Mouse (Mus musculus) T-helper 1 cell (primary cell): ENCODE results near the gene Nipal1.

Source experiments
- in situ Hi-C: fragments of 300-600 bp; cut with MboI, MseI; formaldehyde crosslinking; loops from one replicate; pipeline ENCODE4 v1.15.1; 2025; ENCODE audit warnings: high pct_unique_total_duplicates

The Nipal1 gene

DNA sequence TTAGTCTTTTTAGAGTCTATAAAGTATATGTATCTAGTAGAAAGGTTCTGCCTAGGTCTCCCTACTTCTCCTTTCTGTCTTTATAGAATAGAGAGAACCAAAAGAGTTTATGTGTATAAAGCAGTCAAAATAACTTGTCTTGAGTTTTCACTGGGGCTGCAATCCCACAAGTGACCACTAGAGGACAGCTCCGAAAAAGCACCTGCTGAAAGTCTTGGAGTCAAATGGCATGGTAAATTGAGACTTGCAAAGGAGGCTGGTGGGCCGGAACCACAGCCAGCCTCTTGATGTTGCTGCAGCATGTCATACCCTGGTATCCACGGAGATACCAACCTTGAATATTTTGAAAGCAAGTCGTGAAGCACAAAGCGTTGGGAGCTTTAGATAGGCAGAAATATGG, 17.7 kb downstream of the Nipal1 start:
- in situ Hi-C loops: no loop called here

DNA sequence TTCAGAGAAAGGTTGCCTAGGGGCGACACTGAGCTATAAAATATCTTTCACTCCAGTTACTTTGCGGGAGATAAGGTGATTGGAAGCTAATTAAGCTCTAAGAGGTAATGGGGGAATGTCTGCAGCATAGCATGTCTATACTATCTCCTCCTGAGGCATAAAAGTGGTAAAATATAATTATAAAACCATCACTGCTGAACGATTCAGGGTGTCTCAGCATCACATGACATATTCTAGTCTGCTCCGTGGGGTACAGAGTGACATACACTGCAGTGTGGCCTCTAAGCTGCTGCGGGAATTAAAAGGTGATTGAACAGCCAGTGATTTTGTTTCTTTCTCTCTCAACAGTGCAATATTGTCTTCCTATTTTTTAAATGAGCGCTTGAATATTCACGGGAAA, 18.8 kb downstream of the Nipal1 start:
- in situ Hi-C loops: no loop called here

- in situ Hi-C loops: no loop called here
Observed at GRCm38 (mm10) chr5:72668351-72668750, 20.8 kb downstream of the Nipal1 start.

DNA sequence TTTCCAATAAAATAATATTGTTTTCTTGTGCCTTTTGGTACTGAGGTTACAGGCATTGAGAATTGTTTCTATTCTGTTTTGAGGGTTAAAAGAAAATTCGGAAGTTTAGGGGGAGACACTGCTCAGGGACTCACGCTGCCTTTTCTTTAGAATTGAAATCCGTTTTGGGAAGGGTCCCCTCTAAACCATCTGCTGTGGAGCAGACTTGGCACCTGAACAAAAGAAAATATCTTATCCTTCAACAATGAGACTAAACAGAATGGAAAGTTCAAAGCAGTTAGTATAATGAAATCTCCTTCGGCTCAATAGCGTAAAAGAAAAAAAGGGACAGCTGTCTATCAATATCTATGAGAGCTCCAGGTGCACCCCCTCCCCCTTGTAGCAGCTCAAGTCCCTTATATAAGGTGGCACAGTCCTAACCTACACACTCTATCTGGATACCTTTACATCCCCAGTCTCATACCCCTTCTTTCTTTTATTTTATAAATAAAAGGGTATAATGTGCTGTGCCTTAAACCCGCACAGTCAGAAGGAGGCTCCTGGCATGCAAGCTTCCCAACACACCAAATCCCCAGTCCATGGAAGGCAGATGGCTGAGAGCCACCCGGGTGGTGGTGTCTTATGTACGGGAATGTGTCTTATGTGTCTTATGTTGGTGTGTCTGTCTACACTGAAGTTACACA, 23.6 kb downstream of the Nipal1 start:
- in situ Hi-C loops: no loop called here

GRCm38 (mm10) chr5:72674994-72675542, 27.5 kb downstream of the Nipal1 start:
- in situ Hi-C loops: loop anchor here (25.0 kb wide), 2 partner anchors 1163 to 1963 kb away; no protein-coding TSS in a partner anchor

GRCm38 (mm10) chr5:72681451-72681850, 33.9 kb downstream of the Nipal1 start:
- in situ Hi-C loops: loop anchor here (25.0 kb wide), 2 partner anchors 1169 to 1969 kb away; no protein-coding TSS in a partner anchor

DNA sequence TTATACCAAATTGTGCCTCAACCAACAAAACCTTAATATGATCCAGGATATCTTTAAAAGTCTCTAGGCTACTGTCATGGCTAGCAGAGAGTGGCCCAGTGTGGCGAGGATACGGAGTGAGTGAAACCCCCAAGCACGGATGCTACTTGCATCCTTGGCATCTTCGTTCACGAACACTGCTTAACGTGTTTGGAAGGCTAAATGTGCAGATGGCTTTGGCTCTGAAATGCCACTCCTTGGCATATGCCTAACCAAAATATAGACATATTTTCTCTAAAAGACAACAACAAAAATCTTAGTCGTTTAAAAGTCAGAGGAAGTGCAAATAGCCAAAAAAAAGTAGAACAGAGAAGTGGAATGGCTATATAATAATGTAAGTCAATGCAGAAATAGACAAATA, 42.0 kb downstream of the Nipal1 start:
- in situ Hi-C loops: loop anchor here (25.0 kb wide), 2 partner anchors 1177 to 1977 kb away; no protein-coding TSS in a partner anchor

DNA sequence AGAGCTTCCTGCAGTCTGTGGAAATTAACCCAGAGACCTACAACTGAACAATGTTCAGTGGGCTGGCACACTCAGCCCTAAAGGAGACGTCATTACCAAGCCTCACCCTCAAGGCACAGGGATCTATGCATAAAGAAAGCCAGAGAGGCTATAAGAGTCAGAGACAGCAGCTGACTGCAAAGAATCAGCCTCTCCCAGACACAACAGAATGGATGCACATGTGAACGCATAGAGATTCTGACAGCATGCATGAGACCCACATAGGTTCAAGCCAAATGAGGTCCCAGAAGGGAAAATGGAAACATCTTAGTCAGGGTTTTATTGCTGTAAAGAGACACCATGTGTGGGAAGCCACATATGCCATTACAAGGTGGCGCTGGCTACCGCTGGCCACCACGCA, 42.9 kb downstream of the Nipal1 start:
- in situ Hi-C loops: loop anchor here (25.0 kb wide), 2 partner anchors 1178 to 1978 kb away; no protein-coding TSS in a partner anchor

- in situ Hi-C loops: loop anchor here (25.0 kb wide), 2 partner anchors 1182 to 1982 kb away; no protein-coding TSS in a partner anchor
Observed at GRCm38 (mm10) chr5:72694684-72695083, 47.1 kb downstream of the Nipal1 start.

DNA sequence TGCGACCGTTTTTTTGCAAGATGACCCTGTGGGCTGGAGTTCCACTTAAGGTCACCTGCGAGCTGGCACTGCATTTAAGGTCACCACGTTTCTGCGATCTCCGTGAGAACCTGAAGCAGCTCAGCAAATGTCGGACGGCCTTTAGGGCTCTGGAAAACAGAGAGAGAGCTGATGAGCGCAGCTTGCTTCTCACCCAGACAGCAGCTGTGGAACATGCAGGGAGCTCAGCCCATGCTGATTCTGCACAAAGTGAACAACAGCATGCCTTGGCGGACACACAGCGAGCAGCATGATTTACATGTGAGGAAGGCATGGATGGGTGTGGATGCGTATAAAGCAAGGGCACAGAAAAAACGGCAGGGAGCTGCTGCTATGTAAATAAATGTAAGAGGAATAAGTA, 48.9 kb downstream of the Nipal1 start:
- in situ Hi-C loops: loop anchor here (25.0 kb wide), 2 partner anchors 1184 to 1984 kb away; no protein-coding TSS in a partner anchor

DNA sequence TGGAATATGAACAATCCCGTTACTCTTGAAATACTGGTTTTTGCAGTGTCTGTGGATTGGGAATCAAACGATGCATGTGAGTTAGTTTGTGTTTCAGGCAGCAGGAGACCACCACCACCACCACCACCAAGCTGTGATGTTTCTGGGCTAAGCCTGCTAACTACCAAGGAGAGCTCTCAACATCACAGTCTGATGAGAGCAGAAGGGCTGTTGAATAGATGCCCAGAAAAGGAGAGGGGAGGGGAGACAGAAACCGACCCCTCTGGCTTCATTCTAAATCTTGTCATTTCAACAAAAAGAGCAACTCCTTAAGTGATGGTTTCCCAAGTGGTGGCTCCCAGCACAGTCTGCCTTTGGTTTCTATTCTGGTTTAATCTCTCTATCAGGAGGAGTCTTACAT, 50.7 kb downstream of the Nipal1 start:
- in situ Hi-C loops: loop anchor here (25.0 kb wide), 2 partner anchors 1186 to 1986 kb away; no protein-coding TSS in a partner anchor

GRCm38 (mm10) chr5:72698818-72699499, 51.4 kb downstream of the Nipal1 start:
- in situ Hi-C loops: loop anchor here (25.0 kb wide), 2 partner anchors 1187 to 1987 kb away; no protein-coding TSS in a partner anchor

DNA sequence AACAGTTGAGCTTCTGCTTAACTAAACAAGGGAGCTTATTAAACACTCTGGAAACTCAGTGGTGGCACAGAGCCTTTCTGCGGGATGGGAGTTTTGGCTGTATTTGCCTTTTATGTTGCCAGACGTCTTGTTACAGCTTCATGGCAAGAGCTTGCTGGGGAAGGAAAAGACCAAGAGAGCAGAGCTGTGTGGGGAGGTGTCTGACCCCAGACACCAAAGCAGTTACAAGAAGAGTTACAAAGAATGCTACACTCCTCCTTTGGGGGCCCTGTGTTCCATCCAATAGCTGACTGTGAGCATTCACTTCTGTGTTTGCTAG, 51.9 kb downstream of the Nipal1 start:
- in situ Hi-C loops: loop anchor here (25.0 kb wide), 2 partner anchors 1187 to 1987 kb away; no protein-coding TSS in a partner anchor

DNA sequence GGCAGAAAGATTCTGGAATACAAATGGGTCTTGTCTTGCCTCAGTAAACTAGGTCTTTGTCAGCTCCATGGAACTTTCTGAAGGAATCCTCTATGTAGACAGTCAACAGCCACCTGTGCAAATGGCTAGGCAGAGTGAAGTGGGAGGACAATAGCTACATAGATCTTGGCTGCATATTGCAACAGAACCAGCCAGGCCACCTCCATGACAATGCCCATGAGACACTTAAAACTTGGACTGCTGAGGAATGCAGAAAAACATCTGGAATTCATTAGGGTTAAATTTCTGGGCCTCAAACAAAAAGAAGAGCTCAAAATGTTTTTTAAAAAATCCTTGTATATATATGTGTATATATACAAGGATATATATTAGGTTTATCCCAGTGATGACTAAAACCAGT, 54.6 kb downstream of the Nipal1 start:
- in situ Hi-C loops: loop anchor here (5.0 kb wide), 1 partner anchor 365 kb away; no protein-coding TSS in a partner anchor

DNA sequence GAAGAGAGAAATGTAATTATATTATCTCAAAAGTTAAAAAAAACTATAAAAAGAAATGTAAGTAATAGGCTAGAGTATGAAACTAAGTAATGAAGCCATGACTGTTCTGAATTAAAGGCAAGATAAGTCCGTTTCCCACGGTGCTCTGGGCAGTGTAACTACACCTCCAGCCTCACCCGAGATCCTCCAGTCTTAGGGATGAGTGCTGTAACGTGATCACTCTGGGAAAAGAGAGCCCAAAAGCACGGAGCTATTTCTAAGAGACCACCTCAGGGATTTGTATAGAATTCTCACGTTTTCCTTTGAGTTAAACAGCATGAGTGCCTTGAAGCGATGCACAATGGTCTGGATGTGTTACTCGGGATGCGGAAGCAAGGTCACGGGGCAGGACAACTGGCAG, 58.5 kb downstream of the Nipal1 start:
- in situ Hi-C loops: no loop called here

GRCm38 (mm10) chr5:72706722-72707121, 59.1 kb downstream of the Nipal1 start:
- in situ Hi-C loops: no loop called here

DNA sequence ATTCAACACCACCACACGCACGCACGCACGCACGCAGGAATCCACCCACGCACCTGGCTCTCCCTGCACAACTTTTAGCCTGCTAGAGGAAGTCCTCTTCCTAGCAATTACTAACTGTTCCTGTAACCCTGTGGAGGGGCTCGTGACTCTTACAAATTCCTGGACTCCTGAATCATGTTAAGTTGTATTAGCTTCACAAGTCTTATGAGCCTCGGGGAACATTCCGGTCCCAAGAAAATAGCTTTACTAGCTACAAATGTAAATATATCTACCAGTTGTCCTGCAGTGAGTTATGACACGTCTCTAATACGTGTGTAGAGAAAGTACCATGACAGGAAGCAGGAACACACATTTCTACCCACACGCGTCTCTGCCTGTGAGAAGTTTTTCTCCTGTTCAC, 61.9 kb downstream of the Nipal1 start:
- in situ Hi-C loops: no loop called here

DNA sequence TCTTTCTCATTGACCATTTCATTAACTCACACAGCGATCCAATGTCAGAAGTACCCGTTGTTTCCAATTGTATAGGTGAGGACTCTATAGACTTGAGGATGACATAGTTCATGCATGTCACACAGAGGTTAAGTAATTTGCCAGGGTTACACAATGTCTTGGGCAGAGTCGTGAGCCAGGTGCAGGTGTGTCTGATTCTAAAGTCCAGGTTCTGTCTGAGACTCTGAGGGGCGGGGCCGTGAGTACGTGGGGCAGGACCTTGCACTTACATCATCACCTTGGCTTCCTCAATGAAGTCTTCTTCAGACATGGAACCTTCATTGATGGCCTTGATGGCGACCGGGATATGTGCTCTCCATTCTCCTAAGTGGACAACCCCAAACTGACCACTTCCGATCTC, 62.4 kb downstream of the Nipal1 start:
- in situ Hi-C loops: no loop called here

DNA sequence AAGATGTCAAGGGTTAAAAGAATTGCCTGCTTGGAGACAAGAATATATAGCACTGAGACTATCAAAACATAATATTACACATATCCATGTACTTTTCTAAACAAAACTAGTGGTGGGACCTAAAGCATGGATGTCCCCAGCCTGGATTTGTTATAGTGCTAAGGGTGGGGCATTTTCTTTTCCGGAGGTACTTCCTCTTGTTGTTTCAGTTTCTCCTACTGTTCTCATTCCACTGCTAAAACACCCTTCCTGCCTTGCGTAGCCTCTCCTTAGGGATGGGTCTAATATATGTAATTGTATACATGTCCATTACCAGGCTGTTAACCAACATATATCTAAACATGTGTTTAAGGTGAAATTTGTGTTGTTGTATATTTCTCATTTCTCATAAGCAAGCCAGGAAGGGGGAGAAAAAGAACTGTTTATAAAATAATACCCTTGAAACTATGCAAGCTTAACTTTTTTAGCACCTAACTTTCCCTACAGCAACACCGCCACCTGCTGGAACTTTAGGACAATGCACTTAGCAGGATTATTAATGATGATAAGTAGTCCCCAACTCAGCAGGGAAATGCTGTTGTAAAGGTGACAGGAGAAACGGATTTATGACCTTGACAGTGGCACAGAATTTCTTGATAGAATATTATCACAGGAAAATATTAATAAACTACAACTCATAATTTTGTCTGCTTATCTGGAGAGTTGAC, 63.1 kb downstream of the Nipal1 start:
- in situ Hi-C loops: no loop called here

DNA sequence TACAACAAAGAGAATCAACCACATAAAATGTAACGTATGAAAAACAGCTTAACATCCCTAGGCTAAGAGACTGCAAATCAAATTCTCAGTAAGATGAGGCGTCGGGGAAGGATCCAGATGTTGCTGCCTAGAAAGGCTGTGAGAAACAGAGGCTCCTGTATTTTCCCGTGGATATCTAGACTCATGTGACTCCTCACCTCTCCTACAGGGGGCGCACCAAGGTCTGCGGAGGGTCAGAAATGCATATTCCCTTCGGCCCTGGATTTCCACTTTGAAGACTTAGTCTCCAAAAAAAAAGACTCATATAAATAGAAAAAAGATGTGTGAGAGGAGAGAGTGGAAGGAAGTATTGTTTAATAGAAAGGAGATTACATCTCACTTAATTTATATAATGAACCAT, 73.0 kb downstream of the Nipal1 start:
- in situ Hi-C loops: no loop called here
